Mouse (Mus musculus) olfactory bulb, adult 2 months (tissue): ENCODE measurements around the gene Lcn12.

ENCODE experiments used
- CTCF ChIP-seq: fragments of 200-500 bp; IDR thresholded peaks from 2 replicates; pipeline ENCODE4 v1.5.1; 2012; ENCODE audit warnings: low read depth, mild to moderate bottlenecking, low read length, moderate library complexity; ENCODE audit not compliant: insufficient read depth
- POLR2A ChIP-seq: fragments of 200-500 bp; IDR thresholded peaks from 2 replicates; pipeline ENCODE4 v1.6.1; 2012; ENCODE audit warnings: mild to moderate bottlenecking, low read depth, low read length, moderate library complexity; ENCODE audit not compliant: insufficient read depth

GRCm38 (mm10) chr2:25540541-25540948 lies 46.8 kb upstream of the Lcn12 start:
- TF ChIP-seq CTCF (no peak), POLR2A (no peak)
